Mouse (Mus musculus) embryo, embryonic 10.5 days (tissue): ENCODE measurements around the gene Ms4a2.

Source experiments
- DNase-seq: peaks from one replicate; pipeline ENCODE4 v3.0.0-alpha.2; 2015; ENCODE audit warnings: low spot score

The Ms4a2 gene

DNA sequence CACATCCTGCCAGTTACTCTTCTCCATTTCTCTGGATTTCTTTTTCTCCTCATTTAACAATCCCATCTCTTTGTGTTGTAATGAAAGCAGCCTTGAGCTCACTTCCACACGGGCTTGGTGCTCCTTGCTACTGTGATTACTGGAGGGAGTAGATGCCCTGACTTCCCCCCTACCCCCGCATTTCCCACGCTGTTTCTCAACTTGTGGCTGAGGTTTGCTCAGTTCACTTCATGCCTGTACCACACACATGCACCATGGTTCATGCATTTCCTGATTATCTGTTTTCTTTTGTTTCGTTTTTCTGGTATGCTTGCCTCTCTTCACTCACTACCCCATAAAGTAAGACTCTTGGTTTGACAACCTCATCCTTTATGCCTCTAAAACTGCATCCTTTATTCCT lies 34.3 kb downstream of the Ms4a2 start:
- DNase-seq = no peak

DNA sequence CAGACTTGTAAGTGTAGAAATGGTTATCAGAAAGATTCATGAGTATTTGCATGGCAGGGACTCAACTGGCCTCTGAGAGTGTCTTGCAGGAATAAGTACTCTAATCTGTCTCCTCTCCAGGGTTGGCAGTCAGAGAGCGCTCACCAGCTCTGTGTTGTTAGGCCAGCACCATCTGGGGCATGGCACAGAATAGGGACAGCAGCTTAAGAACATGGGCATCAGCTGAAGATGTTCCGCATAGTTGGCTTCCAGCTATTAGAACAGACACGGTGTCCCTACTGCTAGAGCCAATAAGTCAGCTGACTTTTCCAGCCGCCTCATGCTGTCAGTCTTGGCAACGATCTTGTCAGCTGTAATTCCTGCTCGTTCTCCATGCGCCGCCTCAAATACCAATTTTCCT lies 48.6 kb downstream of the Ms4a2 start:
- no peak for DNase-seq
